Mouse (Mus musculus) midbrain, embryonic 14.5 days (tissue): Measurements from ENCODE around the gene Galnt2. TPM values are rescaled to one million over a fixed set of nuclear protein-coding genes. Genes with fewer than 3 reads are reported as not detected.
A peak's percentile ranks its signal among the peaks of the same experiment; 100 is the strongest.

Source experiments
- ATAC-seq: fragments of 200-750 bp; cut with Nextera tagmentation; 2 replicates; pipeline ENCODE4 v1.8.0; 2017; ENCODE audit warnings: moderate number of reproducible peaks, moderate library complexity; ENCODE audit not compliant: low FRiP score, low TSS enrichment
- DNase-seq: peaks from one replicate; pipeline ENCODE4 v3.0.0-alpha.2; 2015
- H3K27ac ChIP-seq: fragments of 300-500 bp; sonication (generic); replicated peaks from 2 replicates; pipeline ENCODE4 v1.5.1; 2014; ENCODE audit warnings: mild to moderate bottlenecking, low read depth, low read length, moderate library complexity
- H3K27me3 ChIP-seq: fragments of 300-500 bp; sonication (generic); 2 replicates; pipeline ENCODE4 v1.6.1; 2014; ENCODE audit warnings: low read length, control low read depth, mixed read lengths; ENCODE audit not compliant: control insufficient read depth, insufficient read depth
- H3K36me3 ChIP-seq: fragments of 300-500 bp; sonication (generic); 2 replicates; pipeline ENCODE4 v1.6.1; 2014; ENCODE audit warnings: low read length, control low read depth; ENCODE audit not compliant: control insufficient read depth, insufficient read depth
- H3K4me1 ChIP-seq: fragments of 300-500 bp; sonication (generic); 2 replicates; pipeline ENCODE4 v1.6.1; 2014; ENCODE audit warnings: mild to moderate bottlenecking, antibody characterized with exemption, low read length, control low read depth; ENCODE audit not compliant: control insufficient read depth, insufficient read depth
- H3K4me2 ChIP-seq: fragments of 300-500 bp; sonication (generic); 2 replicates; pipeline ENCODE4 v1.6.1; 2014; ENCODE audit warnings: mild to moderate bottlenecking, low read length, moderate library complexity
- H3K4me3 ChIP-seq: fragments of 300-500 bp; sonication (generic); replicated peaks from 2 replicates; pipeline ENCODE4 v1.5.1; 2014; ENCODE audit warnings: low read depth, low read length
- H3K9ac ChIP-seq: fragments of 300-500 bp; sonication (generic); replicated peaks from 2 replicates; pipeline ENCODE4 v1.6.1; 2014; ENCODE audit warnings: mild to moderate bottlenecking, low read length, moderate library complexity
- H3K9me3 ChIP-seq: fragments of 300-500 bp; sonication (generic); 2 replicates; pipeline ENCODE4 v1.6.1; 2016; ENCODE audit warnings: low read length, control low read depth, mixed read lengths; ENCODE audit not compliant: control insufficient read depth
- WGBS: fragments of 180-500 bp; shearing (Covaris S2); extraction: QIAGEN DNeasy Blood & Tissue Kit; methylation state at CpG from one replicate; pipeline ENCODE4 v1.1.7; 2014; 5-methylcytosine and 5-hydroxymethylcytosine counted together
- polyA plus RNA-seq: library from polyadenylated mRNA; unstranded; fragments of >200 nt; fragmentation: Nextera tagmentation; extraction: Ambion mirVana; gene quantifications from 2 replicates; pipeline ENCODE4 v1.2.1, GENCODE M21; 2014

Galnt2 gene
- polyA plus RNA-seq, result 65.8 and 70.1 TPM in 2 replicates

GRCm38 (mm10) chr8:124231176-124231484, at the start of gene Galnt2:
Gene Galnt2, plus strand, starts transcription at chr8:124231391.
- Histone ChIP-seq H3K4me1 (peaks cover 30% of the 10 kb centered on the region), H3K9ac (peak within 1 kb of the TSS; percentile 91), H3K4me3 (peak within 1 kb of the TSS; percentile 97), H3K27ac (peak within 1 kb of the TSS; percentile 74), H3K9me3 (no peaks in the 10 kb centered on the region), H3K4me2 (peak within 1 kb of the TSS; percentile 96), H3K27me3 (no peaks in the 10 kb centered on the region), H3K36me3 (no peaks in the 10 kb centered on the region)
- under 1% methylated on average over 49 of the region's 53 CpGs for WGBS
- peak; percentile 88 for ATAC-seq
- peak; percentile 95 for DNase-seq

DNA sequence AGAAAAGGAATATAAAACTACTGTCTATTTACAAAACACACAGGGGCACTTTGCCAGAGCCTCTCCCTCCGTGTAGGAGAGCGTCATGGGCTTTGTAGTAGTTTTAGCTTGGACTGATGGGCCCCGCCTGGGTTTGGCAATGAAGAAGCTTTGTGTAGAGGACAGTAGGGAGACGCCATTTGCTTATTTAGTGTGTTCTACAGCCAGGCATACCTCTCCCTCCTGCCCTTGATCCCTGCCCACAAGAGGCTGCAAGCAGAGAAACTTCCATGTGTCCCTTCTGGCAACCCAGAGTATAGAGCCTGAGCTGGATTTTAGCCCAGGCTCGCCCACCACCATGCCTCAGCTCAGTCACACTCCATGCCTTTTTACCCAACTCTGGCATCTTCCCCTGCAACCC, 49.4 kb upstream of the Galnt2 start:
- H3K27me3 ChIP-seq, result no peaks in the 10 kb centered on the region
- WGBS, result 86% methylated on average over 5 of the region's 5 CpGs
- H3K36me3 ChIP-seq, result no peaks in the 10 kb centered on the region
- no peak for ATAC-seq
- no peak for DNase-seq
- no peak overlapping the region for H3K4me2 ChIP-seq
- no peak overlapping the region for H3K4me3 ChIP-seq
- H3K4me1 ChIP-seq, result peaks cover 10% of the 10 kb centered on the region; the same call in 1 of the 2 replicates
- no peaks in the 10 kb centered on the region for H3K9me3 ChIP-seq
- no peak overlapping the region for H3K27ac ChIP-seq
- no peak overlapping the region for H3K9ac ChIP-seq

- H3K4me1 ChIP-seq, result peaks cover 9% of the 10 kb centered on the region; the same call in 1 of the 2 replicates
- H3K36me3 ChIP-seq, result no peaks in the 10 kb centered on the region
- no peak overlapping the region for H3K4me2 ChIP-seq
- H3K27me3 ChIP-seq, result no peaks in the 10 kb centered on the region
- 70% methylated on average over 13 of the region's 13 CpGs for WGBS
- no peak overlapping the region; the same call in 1 of the 2 replicates for H3K27ac ChIP-seq
- ATAC-seq, result no peak
- DNase-seq, result no peak
- H3K9me3 ChIP-seq, result no peaks in the 10 kb centered on the region
- H3K4me3 ChIP-seq, result no peak overlapping the region
- no peak overlapping the region for H3K9ac ChIP-seq
These were observed 49.0 kb upstream of the Galnt2 start for GRCm38 (mm10) chr8:124182224-124182623.

- WGBS, result 55% methylated on average over 3 of the region's 3 CpGs
- DNase-seq (no peak), ATAC-seq (no peak)
- Histone ChIP-seq H3K27me3 (no peaks in the 10 kb centered on the region), H3K4me1 (peaks cover 9% of the 10 kb centered on the region; the same call in 1 of the 2 replicates), H3K27ac (no peak overlapping the region; the same call in 1 of the 2 replicates), H3K4me3 (no peak overlapping the region), H3K36me3 (no peaks in the 10 kb centered on the region), H3K9me3 (no peaks in the 10 kb centered on the region), H3K9ac (no peak overlapping the region), H3K4me2 (no peak overlapping the region)
These were observed 47.1 kb upstream of the Galnt2 start for GRCm38 (mm10) chr8:124184078-124184477.

DNA sequence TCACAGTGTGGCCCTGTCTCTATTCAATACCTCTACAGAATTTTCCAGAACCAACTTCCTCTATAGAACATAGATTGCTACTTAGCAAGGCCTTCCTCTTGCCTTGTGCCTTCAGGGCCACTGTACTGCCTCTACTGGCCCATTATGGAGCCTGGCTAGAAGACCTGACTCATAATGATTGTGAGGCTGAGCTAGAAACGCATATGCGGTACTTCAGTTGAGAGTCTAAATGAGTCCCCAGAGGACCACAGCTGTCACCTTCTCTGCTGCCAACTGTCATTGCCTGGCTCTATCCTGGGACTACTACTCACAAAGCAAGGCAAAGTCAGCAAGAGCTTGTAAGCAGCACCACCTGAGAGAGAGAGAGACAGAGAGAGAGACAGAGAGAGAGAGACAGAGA, 46.7 kb upstream of the Galnt2 start:
- Histone ChIP-seq H3K27ac (0 out of 2 replicates have a peak overlapping the region, but pooled peaks have one; percentile 5), H3K4me2 (no peak overlapping the region), H3K4me1 (peaks cover 9% of the 10 kb centered on the region; the same call in 1 of the 2 replicates), H3K9ac (no peak overlapping the region), H3K27me3 (no peaks in the 10 kb centered on the region), H3K4me3 (no peak overlapping the region), H3K9me3 (no peaks in the 10 kb centered on the region), H3K36me3 (no peaks in the 10 kb centered on the region)
- WGBS, result 40% methylated on average over 2 of the region's 2 CpGs
- ATAC-seq (no peak; the same call in 1 of the 2 replicates), DNase-seq (peak; percentile 50)

- H3K27ac ChIP-seq, result 0 out of 2 replicates have a peak overlapping the region, but pooled peaks have one; percentile 13
- H3K4me2 ChIP-seq, result no peak overlapping the region
- DNase-seq (peak; percentile 59), ATAC-seq (no peak)
- no peak overlapping the region for H3K4me3 ChIP-seq
- H3K4me1 ChIP-seq, result peaks cover 9% of the 10 kb centered on the region; the same call in 1 of the 2 replicates
- 75% methylated on average over 6 of the region's 6 CpGs for WGBS
- no peaks in the 10 kb centered on the region for H3K9me3 ChIP-seq
- no peak overlapping the region for H3K9ac ChIP-seq
- H3K27me3 ChIP-seq, result no peaks in the 10 kb centered on the region
- no peaks in the 10 kb centered on the region for H3K36me3 ChIP-seq
These were observed 46.1 kb upstream of the Galnt2 start for GRCm38 (mm10) chr8:124185081-124185480.

DNA sequence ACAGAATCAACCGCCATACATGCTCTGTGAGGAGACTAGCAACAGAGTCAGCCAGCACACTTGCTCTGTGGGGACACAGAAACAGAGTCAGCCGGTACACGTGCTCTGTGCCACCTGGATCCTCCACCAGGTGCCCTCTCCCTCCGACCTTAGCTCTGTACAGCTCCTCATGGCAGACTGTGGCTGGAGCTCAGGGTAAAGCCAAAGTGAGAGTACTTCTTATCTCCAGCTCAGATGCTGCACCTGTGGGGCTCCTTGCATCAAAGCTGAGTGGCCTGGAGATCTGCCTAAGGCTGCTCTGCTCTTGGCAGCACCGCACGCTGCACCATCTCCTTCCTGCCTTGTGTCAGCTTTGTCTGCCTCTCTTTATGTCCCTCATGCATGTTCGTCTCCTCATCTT, 40.8 kb upstream of the Galnt2 start:
- Histone ChIP-seq H3K27me3 (no peaks in the 10 kb centered on the region), H3K4me2 (no peak overlapping the region), H3K4me1 (no peaks in the 10 kb centered on the region), H3K9me3 (no peaks in the 10 kb centered on the region), H3K9ac (no peak overlapping the region), H3K27ac (no peak overlapping the region), H3K4me3 (no peak overlapping the region), H3K36me3 (no peaks in the 10 kb centered on the region)
- ATAC-seq (no peak), DNase-seq (no peak)
- WGBS, result 88% methylated on average over 7 of the region's 7 CpGs

DNA sequence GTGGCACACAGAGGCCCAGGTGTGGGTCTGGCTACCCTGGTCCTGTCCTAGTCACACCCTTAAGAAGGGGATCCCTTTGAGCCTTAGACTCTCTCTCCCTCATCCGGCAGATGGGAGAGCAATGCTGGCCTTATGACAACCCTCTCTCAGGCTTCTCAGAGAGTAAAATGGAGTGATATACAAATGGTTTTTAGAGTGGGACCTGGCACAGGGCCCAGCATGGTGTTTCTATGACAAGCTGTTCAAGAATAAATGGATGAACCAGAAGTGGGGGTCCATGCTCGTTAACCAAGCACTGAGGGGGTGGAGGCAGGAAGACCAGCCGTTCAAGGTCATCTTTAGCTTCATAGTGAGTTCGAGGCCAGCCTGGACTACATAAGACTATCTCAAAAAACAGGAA, 38.9 kb upstream of the Galnt2 start:
- ATAC-seq, result no peak
- H3K4me2 ChIP-seq, result no peak overlapping the region
- 92% methylated on average over 4 of the region's 4 CpGs for WGBS
- H3K27ac ChIP-seq, result no peak overlapping the region
- no peaks in the 10 kb centered on the region for H3K36me3 ChIP-seq
- H3K9ac ChIP-seq, result no peak overlapping the region
- H3K27me3 ChIP-seq, result no peaks in the 10 kb centered on the region
- no peak for DNase-seq
- H3K4me1 ChIP-seq, result no peaks in the 10 kb centered on the region
- H3K4me3 ChIP-seq, result no peak overlapping the region
- no peaks in the 10 kb centered on the region for H3K9me3 ChIP-seq

- WGBS, result 92% methylated on average over 10 of the region's 10 CpGs
- DNase-seq (no peak), ATAC-seq (no peak)
- no peaks in the 10 kb centered on the region for H3K4me1 ChIP-seq
- no peak overlapping the region for H3K27ac ChIP-seq
- H3K9me3 ChIP-seq, result no peaks in the 10 kb centered on the region
- no peak overlapping the region for H3K9ac ChIP-seq
- no peak overlapping the region for H3K4me2 ChIP-seq
- no peaks in the 10 kb centered on the region for H3K27me3 ChIP-seq
- no peak overlapping the region for H3K4me3 ChIP-seq
- no peaks in the 10 kb centered on the region for H3K36me3 ChIP-seq
These were observed 38.2 kb upstream of the Galnt2 start for GRCm38 (mm10) chr8:124192976-124193375.
